Mouse (Mus musculus) mouse embryonic stem cell (cell line): ENCODE data around the gene Ahcyl1.

Experiments used
- in situ Hi-C, 2 experiments: fragments of 300-500 bp; cut with MboI; formaldehyde crosslinking; loops; 1 replicate in 1 of 2; 3 replicates in 1 of 2; pipeline ENCODE4 v1.14.3; 2019 to 2020; ENCODE audit warnings: low sequenced_read_pairs in 2 of 2, low pct_unique_long_range_greater_than_20kb in 1 of 2, mixed read lengths in 1 of 2; ENCODE audit not compliant: unreplicated experiment in 1 of 2

Gene Ahcyl1

GRCm38 (mm10) chr3:107709156-107709555, 12.8 kb upstream of the Ahcyl1 start:
- in situ Hi-C loops = no loop called here

GRCm38 (mm10) chr3:107707239-107707638, 10.9 kb upstream of the Ahcyl1 start:
- in situ Hi-C loops = no loop called here

- in situ Hi-C loops = no loop called here
These were observed 9.8 kb upstream of the Ahcyl1 start for GRCm38 (mm10) chr3:107706164-107706563.

- in situ Hi-C loops = no loop called here
These were observed 8.0 kb upstream of the Ahcyl1 start for GRCm38 (mm10) chr3:107704371-107704705.

- in situ Hi-C loops = no loop called here
These were observed 7.5 kb upstream of the Ahcyl1 start for GRCm38 (mm10) chr3:107703675-107704370.

- in situ Hi-C loops = no loop called here
These were observed 5.5 kb upstream of the Ahcyl1 start for GRCm38 (mm10) chr3:107701767-107702394.

- in situ Hi-C loops = no loop called here
These were observed 4.3 kb upstream of the Ahcyl1 start for GRCm38 (mm10) chr3:107700625-107701024.

- in situ Hi-C loops = loop anchor here (5.0 to 10.0 kb wide), 2 partner anchors 165 to 168 kb away; no protein-coding TSS in a partner anchor
These were observed 550 bp upstream of the Ahcyl1 start for GRCm38 (mm10) chr3:107696910-107697309.

- in situ Hi-C loops = loop anchor here (5.0 to 10.0 kb wide), 2 partner anchors 167 to 169 kb away; no protein-coding TSS in a partner anchor
These were observed 977 bp downstream of the Ahcyl1 start for GRCm38 (mm10) chr3:107695219-107695947.

GRCm38 (mm10) chr3:107694256-107694900, 2.0 kb downstream of the Ahcyl1 start:
- in situ Hi-C loops = loop anchor here in 1 of 2 experiments (10.0 kb wide), 1 partner anchor 170 kb away; no protein-coding TSS in a partner anchor

- in situ Hi-C loops = loop anchor here in 1 of 2 experiments (10.0 kb wide), 1 partner anchor 174 kb away; no protein-coding TSS in a partner anchor
These were observed 6.0 kb downstream of the Ahcyl1 start for GRCm38 (mm10) chr3:107690366-107690765.

GRCm38 (mm10) chr3:107689245-107689644, 7.1 kb downstream of the Ahcyl1 start:
- in situ Hi-C loops = no loop called here

GRCm38 (mm10) chr3:107688236-107688635, 8.1 kb downstream of the Ahcyl1 start:
- in situ Hi-C loops = no loop called here

GRCm38 (mm10) chr3:107686276-107686977, 9.9 kb downstream of the Ahcyl1 start:
- in situ Hi-C loops = no loop called here

GRCm38 (mm10) chr3:107685652-107686051, 10.7 kb downstream of the Ahcyl1 start:
- in situ Hi-C loops = no loop called here

GRCm38 (mm10) chr3:107683587-107683986, 12.8 kb downstream of the Ahcyl1 start:
- in situ Hi-C loops = no loop called here

GRCm38 (mm10) chr3:107680790-107681576, 15.4 kb downstream of the Ahcyl1 start:
- in situ Hi-C loops = no loop called here

GRCm38 (mm10) chr3:107671509-107671908, 24.9 kb downstream of the Ahcyl1 start:
- in situ Hi-C loops = no loop called here
